Comparison of ENCODE assay signal across 9 mouse cellular contexts in genomic region chr17:73009962-73010361, GRCm38 (mm10).
DNase-seq lines count a peak whose midpoint lies in the region; ATAC-seq lines count a peak whose summit lies in the region.
"Had no signal": no experiment of that assay in that cellular context is flagged by ENCODE, and none has a peak within 500 bp of the region (broad histone marks: within the 10 kb centered on the region; RNA-seq: fewer than 3 reads in every experiment).

No protein-coding gene starts in this region.

- H3K9me3 ChIP-seq in kidney, embryonic 16.5 days (ENCODE audit: low read length): no peaks in the 10 kb centered on the region
- H3K9me3 ChIP-seq: liver, embryonic 15.5 days had no signal

- peaks cover 21% of the 10 kb centered on the region for H3K4me1 ChIP-seq in kidney, embryonic 16.5 days (ENCODE audit: insufficient read depth, low read length)
- H3K4me1 ChIP-seq: liver, embryonic 15.5 days had no signal

- peak; percentile 28 for ATAC-seq in common myeloid progenitor, adult 5-6 weeks (replicated peaks; ENCODE audit: low read depth, poor library complexity, severe bottlenecking)
- ATAC-seq in kidney, embryonic 16.5 days (ENCODE audit: low FRiP score, low TSS enrichment): no peak

- no peaks in the 10 kb centered on the region for H3K36me3 ChIP-seq in kidney, embryonic 16.5 days (ENCODE audit: insufficient read depth, low read length)
- H3K36me3 ChIP-seq: liver, embryonic 15.5 days had no signal

- no peak overlapping the region for H3K4me3 ChIP-seq in kidney, embryonic 16.5 days (ENCODE audit: low read length)
- H3K4me3 ChIP-seq: liver, embryonic 15.5 days had no signal

- no peak overlapping the region for H3K4me2 ChIP-seq in kidney, embryonic 16.5 days (replicated peaks; ENCODE audit: low read depth, low read length)
- H3K4me2 ChIP-seq: liver, embryonic 15.5 days had no signal

- intact Hi-C loops in gastrocnemius, postnatal 36 days (cut with DNase I): loop anchor here (2.0 kb wide), 1 partner anchor 119 kb away; no protein-coding TSS in a partner anchor

- 61% methylated on average over 4 of the region's 4 CpGs for WGBS in kidney, embryonic 16.5 days

- DNase-seq in gastrocnemius, adult 18-20 months (ENCODE audit: low spot score): peak; percentile 19
- no peak for DNase-seq in gastrocnemius, postnatal 36 days
- DNase-seq in 3T3-L1 (ENCODE audit: low read depth, low spot score): peak; percentile 50
- DNase-seq in embryo, embryonic 10.5 days (ENCODE audit: low spot score): no peak
- DNase-seq in left cerebral cortex, adult 9 months (ENCODE audit: low spot score in 2 of 2): no peak
- DNase-seq in layer of hippocampus, postnatal 25 days (ENCODE audit: extremely low spot score in 1 of 2, low spot score in 1 of 2): no peak

- H3K9ac ChIP-seq in kidney, embryonic 16.5 days (replicated peaks; ENCODE audit: low read length): no peak overlapping the region
- H3K9ac ChIP-seq: liver, embryonic 15.5 days had no signal

- peak overlapping the region; percentile 37; the same call in 1 of the 2 replicates for H3K27ac ChIP-seq in kidney, embryonic 16.5 days (ENCODE audit: low read length)
- H3K27ac ChIP-seq: liver, embryonic 15.5 days had no signal

- no peaks in the 10 kb centered on the region for H3K27me3 ChIP-seq in kidney, embryonic 16.5 days (ENCODE audit: insufficient read depth, low read length)
- H3K27me3 ChIP-seq: liver, embryonic 15.5 days had no signal

Comparison
In these comparisons a context has a peak if more than half of its experiments do, and no peak if none do; other contexts are left out.
1. DNase-seq: peak in gastrocnemius, adult 18-20 months (single experiment) and 3T3-L1 (single experiment); none in gastrocnemius, postnatal 36 days (0 of 2), embryo, embryonic 10.5 days (single experiment), left cerebral cortex, adult 9 months (0 of 2) and layer of hippocampus, postnatal 25 days (0 of 2).